Mouse (Mus musculus) embryo, embryonic 9.5 days (tissue): ENCODE measurements around the gene Bola1.
"Not testable (repeated sequence)": the region's sequence is repeated elsewhere in the genome, so short reads cannot be mapped to it uniquely, and the experiment has no call there.

Source experiments
- DNase-seq: peaks from one replicate; pipeline ENCODE4 v3.0.0-alpha.2; 2017; ENCODE audit errors: extremely low spot score

Bola1 gene

DNA sequence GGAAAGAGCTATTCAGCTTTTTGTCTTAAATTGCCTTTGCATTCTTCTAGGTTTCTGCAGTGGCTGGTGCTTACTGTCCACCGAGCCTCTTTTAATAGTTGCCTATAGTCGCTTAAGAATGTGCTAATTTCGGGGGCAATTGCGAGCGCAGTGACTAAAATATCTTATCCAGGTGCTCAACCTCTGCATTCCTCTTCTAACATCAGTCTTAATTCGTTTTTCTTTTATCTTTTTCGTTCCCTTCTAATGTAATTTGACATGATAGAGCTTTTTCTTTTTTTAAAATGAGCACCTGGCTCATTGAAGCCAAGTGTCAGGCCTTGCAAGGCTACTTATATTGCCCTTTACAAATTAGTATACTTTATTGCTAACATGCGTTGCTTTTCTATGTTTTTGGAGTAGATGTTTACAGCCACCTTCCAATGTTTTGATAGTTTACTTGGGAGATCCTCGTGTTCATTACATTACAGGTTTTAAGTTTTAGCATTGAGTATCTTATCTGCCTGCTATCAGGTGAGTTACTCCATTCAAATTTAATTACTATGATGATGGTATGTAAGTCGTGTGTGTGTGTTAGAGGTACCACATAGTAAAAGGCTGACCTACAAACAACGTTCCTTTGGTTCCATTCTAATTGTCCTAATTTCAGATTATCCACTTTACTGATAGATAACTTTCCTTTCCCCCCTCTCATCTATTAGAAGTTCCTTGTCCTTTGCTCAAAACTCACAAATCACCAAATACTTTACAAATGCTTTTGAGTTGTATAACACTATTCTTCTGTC lies 28.0 kb upstream of the Bola1 start:
- peak; percentile 61 for DNase-seq

DNA sequence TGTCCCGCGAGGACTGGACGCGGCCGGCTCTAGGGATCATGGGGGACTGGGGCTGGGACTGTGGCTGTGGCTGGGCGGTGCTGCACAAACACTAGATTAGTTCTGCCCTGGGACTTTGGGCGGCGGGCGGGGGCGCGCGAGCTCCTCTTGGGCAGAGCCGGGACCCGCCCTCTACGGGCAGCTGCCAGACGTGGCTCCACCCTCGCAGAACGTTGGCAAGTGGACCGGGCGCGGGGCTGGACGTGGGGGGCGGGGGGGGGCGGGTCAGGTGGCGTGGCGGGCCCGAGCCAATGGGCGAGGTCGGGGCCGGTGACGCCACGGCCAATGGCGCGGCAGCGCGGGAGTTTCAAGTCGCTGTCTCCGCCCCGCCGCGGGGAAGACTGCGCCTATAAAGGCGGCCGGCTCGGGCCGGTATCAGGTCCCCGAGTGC lies 26.9 kb upstream of the Bola1 start, which contains the start of gene Hist2h3c1:
Hist2h3c1 (plus strand) TSS at position 259 of the 430 bp plus-strand sequence.
- not testable (repeated sequence) for DNase-seq

DNA sequence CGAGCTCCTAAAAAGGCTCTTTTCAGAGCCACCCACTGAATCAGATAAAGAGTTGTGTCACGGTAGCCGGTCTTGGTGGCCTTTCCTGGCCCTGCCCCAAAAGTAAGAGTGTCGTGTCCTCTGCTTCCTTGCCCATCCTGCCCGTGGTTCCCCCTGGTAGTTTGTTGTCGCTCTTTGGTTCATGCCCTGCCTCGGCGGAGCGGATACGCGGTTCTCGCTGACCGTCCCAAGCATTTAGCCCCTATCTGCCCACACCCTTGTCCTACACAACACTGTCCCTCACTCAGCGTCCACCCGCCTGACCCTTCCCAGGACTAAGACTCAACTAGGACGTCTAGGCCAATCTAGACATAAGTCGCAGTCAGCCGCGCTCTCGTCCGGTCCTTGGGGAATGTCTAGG lies 26.5 kb upstream of the Bola1 start:
- not testable (repeated sequence) for DNase-seq

DNA sequence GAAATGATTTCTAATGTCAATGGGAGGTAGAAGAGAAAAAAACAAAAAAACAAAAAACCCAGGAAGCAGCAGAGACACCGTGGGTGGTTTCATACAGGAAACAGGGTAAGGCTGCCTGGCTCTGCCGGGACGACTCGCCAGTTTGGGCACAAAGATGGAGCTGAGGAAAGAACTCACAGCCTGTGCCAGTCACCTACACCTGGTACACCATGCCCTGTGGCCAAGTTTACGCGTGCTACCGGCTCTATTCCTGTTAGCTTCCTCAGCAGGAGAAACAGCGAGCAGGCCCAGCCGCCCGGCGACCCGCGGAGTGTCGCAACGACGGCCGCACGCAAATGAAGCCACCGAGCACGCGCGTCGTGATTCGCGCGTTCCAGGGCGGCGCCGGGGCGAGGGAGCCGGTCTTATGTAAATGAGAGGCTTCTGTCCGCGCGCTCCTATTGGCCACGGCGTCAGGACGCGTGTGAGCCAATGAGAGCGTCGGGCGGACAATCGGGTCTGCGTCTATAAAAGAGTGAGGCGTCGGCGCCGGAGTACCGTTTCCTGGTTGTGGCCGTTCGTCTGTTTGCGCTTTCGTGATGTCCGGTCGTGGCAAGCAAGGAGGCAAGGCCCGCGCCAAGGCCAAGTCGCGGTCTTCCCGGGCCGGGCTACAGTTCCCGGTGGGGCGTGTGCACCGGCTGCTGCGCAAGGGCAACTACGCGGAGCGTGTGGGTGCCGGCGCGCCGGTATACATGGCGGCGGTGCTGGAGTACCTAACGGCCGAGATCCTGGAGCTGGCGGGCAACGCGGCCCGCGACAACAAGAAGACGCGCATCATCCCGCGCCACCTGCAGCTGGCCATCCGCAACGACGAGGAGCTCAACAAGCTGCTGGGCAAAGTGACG lies 25.7 kb upstream of the Bola1 start, which contains the start of gene Hist2h2aa1:
Hist2h2aa1 (plus strand) TSS at position 495 of the 884 bp plus-strand sequence.
- peak; percentile 85 for DNase-seq

DNA sequence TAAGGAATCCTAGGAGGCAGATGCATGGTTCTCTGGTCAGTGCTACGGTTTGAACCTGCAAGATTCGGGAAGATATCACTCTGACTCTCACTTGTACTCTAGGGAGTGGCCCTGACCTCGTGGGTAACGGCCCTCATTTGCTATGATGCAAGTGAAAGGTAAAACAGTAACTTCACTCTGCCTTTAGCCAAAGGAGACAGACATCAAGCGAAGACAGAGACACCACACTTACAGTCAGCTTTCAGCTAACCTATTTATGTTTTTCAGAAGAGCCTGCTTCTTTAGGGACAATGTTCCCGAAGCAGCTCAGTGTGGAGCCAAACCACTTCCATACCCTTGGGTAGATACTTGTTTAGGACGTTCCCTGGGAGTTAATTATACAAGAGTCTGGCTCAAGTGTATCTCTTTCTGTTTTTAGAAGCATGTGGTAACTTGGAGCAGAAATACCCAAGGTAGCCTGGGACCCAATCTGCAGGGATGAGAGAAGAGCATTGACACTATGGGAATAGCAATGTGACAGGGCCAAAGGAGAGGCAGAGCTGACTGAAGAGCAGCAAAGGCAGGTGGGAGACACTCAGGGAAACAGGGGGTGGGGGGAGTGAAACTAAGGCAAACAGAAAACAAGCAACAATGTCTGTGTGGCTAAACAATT lies 24.5 kb upstream of the Bola1 start:
- no peak for DNase-seq

DNA sequence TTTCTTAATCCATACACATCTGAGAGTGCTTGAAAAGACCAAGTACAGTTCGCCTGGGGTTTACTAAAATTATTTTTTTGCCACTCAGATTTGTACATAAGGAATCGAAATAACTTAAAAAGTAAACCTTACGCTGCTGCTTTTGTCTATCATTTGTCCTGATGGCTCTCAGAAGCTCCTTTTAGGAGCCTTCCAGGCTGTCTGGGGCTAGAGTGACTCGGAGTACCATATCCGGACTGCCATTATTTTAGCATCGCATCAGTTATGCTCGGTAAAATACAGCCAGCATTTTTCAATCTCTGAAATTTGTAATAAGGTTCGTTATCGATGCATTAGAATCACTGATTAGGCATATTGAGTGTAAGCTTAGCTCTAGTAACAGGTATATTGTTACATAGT lies 21.3 kb upstream of the Bola1 start:
- no peak for DNase-seq

DNA sequence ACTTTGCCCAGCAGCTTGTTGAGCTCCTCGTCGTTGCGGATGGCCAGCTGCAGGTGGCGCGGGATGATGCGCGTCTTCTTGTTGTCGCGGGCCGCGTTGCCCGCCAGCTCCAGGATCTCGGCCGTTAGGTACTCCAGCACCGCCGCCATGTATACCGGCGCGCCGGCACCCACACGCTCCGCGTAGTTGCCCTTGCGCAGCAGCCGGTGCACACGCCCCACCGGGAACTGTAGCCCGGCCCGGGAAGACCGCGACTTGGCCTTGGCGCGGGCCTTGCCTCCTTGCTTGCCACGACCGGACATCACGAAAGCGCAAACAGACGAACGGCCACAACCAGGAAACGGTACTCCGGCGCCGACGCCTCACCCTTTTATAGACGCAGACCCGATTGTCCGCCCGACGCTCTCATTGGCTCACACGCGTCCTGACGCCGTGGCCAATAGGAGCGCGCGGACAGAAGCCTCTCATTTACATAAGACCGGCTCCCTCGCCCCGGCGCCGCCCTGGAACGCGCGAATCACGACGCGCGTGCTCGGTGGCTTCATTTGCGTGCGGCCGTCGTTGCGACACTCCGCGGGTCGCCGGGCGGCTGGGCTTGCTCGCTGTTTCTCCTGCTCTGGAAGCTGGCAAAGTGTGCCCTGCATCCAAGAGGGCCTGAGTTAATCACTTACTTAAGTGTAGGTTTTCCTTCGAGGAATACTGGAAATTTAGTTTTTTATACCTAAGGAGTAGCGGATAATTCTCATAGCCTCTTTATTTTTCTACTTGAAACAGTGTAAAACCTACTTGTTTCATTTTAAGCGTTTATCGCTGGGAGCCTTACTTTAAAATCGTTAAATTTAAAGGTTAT lies 20.7 kb upstream of the Bola1 start, which contains the start of gene Hist2h2aa2:
Hist2h2aa2 (minus strand) TSS at position 328 of the 850 bp plus-strand sequence.
- DNase-seq = peak; percentile 75

DNA sequence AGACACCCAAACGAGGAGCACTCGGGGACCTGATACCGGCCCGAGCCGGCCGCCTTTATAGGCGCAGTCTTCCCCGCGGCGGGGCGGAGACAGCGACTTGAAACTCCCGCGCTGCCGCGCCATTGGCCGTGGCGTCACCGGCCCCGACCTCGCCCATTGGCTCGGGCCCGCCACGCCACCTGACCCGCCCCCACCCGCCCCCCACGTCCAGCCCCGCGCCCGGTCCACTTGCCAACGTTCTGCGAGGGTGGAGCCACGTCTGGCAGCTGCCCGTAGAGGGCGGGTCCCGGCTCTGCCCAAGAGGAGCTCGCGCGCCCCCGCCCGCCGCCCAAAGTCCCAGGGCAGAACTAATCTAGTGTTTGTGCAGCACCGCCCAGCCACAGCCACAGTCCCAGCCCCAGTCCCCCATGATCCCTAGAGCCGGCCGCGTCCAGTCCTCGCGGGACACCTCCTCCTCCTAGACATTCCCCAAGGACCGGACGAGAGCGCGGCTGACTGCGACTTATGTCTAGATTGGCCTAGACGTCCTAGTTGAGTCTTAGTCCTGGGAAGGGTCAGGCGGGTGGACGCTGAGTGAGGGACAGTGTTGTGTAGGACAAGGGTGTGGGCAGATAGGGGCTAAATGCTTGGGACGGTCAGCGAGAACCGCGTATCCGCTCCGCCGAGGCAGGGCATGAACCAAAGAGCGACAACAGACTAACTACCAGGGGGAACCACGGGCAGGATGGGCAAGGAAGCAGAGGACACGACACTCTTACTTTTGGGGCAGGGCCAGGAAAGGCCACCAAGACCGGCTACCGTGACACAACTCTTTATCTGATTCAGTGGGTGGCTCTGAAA lies 19.7 kb upstream of the Bola1 start, which contains the start of gene Hist2h3c2:
Hist2h3c2 (minus strand) TSS at position 174 of the 840 bp plus-strand sequence.
- not testable (repeated sequence) for DNase-seq

DNA sequence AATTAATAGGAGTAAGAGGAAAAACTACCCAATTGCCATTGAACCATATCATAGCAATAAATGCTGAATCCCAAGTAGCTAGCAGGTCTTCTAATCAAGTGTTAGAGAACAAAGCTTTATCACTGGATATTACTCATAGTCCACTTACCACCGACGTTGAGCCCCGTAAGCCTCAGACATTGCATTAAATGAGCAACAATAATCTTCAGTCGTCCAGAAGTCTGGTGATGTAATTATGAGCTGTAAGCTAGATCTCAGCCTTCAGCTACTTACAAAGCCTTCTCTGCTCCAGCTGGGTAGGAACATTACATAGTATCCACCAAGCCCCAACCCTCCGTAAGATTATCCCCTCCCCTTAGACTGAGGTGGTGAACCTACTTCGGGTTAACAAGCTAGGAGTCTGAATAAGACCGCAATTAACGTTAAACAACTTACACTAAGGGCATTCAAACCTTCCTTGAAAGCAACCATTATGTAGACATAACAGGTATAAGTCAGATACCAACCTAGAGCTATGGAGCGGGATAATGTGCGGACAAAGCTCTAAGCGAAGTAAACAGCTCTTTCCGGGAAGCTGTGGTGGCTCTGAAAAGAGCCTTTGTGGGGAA lies 18.5 kb upstream of the Bola1 start:
- no peak for DNase-seq

DNA sequence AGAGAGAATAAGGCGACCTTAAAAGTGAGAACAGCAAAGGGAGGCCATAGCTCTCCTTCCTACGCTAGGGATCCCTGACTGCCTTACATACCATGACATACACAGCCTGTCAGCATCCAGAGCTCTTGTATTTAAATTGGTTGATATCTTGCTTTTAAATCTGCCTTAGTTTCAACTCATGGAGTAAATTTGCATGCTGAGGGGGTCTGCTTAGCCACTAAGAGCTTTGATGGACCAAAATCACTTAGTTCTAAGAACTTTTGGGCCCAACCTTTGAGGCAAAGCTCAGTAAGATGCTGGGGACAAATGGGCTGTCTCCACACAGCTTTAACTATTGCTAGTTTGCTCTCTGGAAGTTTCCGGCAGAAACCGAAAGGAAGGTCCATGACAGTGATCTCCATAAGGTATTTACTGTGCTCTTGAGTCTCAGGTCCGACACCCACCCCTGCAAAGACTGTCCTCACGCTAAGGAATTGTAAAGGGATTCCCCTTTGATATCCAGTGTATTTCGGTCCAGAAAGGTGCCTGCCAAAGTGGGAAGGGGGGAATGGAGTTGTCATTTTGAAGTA lies 17.9 kb upstream of the Bola1 start:
- DNase-seq = peak; percentile 75

DNA sequence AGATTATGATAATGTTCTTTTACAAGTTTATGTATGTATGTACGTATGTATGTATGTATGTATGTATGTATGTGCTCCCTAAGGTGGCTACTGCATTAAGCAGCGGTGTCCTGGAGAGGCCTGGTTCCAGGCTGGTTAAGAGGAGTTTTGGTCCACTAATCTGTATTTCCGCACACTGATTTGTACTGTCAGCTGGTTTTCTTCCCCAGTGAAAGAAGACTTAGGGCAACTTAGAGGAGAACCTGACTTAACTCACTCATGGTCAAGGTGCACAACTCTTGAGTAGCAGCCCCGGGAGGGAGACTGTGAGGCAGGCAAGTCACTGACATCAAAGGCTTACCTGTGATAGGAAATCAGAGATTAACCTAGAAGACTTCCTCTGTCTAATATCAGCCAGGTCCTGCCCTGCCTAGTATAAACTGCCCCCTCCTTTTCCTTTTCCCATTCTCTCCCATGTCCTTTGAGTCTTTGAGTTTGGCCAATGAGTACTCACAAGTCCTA lies 17.4 kb upstream of the Bola1 start:
- DNase-seq = no peak

DNA sequence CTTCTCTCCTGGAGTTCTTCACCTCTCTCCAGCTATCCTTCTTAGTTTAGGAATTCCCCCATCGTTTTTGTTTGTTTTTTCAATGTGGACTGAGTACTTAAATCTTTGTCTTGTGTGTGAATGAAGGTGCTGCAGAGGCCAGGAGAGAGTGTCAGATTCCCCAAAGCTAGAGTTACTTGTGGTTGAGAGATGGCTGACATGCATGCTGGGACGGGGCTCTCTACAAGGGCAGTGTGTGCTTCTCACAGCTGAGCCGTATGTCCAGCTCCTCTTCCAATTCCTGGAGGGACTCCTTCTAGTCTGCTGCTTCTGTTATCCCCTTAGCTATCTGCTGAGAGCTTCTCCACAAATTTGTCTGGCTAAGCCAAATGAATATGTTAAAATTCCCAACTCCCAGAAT lies 16.3 kb upstream of the Bola1 start:
- DNase-seq = no peak

DNA sequence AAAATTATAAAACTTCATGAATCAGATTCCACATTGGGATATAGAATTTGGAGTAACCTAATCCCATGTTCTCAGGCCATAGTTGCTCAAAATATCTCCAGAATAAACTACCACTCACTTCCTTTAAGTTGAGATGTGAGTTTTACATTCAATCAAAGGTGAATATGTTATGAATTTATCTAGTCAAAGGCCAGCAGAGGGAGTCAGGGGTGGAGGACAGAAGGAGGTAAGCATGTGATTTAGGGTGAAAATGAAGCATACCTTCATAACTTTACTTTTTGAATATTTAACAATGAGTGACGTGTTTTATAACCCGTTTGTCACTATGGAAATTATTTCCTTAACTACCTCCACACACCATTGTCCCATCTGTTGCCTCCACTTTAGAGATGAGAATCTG lies 15.4 kb upstream of the Bola1 start:
- DNase-seq = no peak

DNA sequence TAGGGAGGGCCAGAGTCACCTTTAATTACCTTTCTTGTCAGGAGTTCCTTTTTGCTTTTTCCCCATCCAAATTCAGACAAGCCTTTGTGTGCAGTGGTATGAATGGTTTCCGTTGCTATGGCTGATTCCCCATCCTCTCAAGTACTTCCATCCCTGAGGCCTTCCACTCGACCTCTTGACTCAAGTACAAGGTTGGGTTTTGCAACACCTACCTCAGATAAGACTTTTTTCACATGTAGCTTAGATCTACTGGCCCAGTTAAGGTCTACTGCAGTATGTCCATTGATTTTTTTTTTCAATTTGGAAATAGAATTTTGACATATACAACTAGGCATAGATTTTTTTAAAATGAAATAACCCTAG lies 12.2 kb upstream of the Bola1 start:
- DNase-seq = no peak

DNA sequence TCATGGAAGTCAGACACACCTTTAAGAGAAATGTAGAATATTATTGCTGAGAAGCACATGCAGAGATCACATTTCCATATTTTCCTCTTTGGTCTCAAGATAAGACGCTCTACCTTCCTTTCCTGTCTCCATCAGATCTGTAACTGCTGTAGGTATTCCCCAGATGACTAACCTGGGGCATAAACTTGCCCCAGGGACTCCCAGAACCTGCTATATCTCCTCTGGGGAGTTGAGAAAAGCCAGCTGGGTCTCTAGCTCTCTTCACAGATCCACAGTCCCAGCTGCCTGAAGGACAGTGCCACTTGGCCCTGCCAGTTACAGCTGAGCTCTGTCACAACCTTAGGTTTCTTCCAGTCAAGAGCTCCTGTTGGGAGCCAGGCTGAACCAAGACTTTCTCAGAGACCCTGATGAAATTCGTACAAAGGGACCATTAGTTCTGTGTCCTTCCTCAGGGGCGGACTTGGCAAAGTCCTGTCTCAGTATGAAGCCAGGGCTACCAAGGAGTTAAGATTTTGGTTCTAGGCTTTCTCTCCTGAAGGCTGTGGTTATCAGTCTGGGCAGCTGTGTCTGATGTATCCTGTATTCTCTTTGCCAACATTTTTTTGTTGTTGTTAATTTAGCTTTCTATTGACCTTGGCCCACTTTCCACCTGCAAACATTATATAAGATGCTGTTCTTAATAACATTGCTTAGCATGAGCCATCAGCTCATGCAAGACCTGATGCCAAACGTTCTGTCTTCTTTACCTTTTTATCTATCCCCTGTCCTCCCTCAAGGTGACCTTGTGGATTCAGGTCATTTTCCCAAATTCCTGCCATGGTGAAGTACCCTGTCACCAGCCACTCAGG lies 11.6 kb upstream of the Bola1 start:
- DNase-seq = no peak

DNA sequence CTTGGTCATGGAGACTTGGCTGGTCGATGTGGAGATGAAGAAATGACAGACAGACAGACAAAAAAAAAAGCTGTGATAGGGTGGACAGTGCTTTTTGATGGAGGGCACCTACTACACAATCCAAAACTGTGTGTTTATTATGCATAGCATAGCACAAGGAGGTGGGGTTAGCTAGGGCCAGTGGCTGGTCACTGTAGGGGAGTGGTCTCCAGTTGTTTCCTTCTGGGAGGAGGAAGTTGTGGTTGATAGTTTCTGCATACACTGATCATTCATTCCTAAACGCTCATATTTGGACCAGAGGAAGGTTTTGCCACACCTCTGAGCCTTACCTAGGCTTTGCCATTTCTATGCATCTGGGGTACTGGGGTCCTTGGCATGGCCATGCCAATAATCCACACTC lies 10.9 kb upstream of the Bola1 start:
- DNase-seq = no peak

DNA sequence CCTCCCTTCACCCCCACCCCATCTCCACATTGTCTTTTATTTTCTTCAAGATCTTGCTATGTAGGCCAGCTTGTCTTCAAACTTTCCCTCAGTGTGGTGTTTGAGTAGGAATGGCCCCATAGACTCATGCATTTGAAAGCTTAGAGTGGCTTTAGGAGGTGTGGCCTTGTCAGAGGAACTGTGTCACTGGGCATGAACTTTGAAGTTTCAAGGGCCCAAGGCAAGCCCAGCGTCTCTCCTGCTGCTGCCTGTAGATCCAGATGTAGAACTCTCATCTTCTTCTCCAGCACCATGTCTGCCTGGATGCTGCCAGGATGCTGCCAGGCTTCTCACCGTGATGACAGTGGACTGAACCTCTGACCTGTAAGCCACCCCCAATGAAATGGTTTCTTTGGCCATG lies 9.3 kb upstream of the Bola1 start:
- DNase-seq = no peak
